Mouse (Mus musculus): Measurements from ENCODE around the gene Kdr.
"Not testable (repeated sequence)": the region's sequence is repeated elsewhere in the genome, so short reads cannot be mapped to it uniquely, and the experiment has no call there.

The Kdr gene

GRCm38 (mm10) chr5:75961741-75962469 is 16.4 kb downstream of the Kdr start:
- no peak for DNase-seq (ENCODE audit: low spot score in 2 of 2)

DNA sequence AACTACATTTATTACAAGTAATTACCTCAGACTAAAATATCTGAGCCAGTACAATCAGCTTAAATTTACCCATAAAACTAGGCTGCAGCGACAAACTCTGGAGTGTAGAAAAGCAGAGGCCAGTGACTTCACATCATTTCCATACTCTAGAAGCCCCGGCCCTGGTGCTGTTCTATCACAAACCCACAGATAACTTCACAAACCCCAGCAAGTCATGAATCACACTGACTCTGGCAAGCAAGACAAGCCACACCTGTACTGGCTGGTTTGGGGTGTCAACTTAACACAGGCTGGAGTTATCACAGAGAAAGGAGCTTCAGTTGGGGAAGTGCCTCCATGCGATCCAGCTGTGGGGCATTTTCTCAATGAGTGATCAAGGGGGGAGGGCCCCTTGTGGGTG is 18.4 kb downstream of the Kdr start:
- no peak for DNase-seq (ENCODE audit: low spot score in 2 of 2)

- DNase-seq (ENCODE audit: low spot score in 2 of 2), result no peak
These were observed 21.7 kb downstream of the Kdr start for GRCm38 (mm10) chr5:75956526-75956925.

GRCm38 (mm10) chr5:75955876-75956275 is 22.4 kb downstream of the Kdr start:
- no peak for DNase-seq (ENCODE audit: low spot score in 2 of 2)

GRCm38 (mm10) chr5:75954778-75955330 is 23.4 kb downstream of the Kdr start:
- no peak for DNase-seq (ENCODE audit: low spot score in 2 of 2)

GRCm38 (mm10) chr5:75954218-75954617 is 24.0 kb downstream of the Kdr start:
- DNase-seq (ENCODE audit: low spot score in 2 of 2), result no peak

DNA sequence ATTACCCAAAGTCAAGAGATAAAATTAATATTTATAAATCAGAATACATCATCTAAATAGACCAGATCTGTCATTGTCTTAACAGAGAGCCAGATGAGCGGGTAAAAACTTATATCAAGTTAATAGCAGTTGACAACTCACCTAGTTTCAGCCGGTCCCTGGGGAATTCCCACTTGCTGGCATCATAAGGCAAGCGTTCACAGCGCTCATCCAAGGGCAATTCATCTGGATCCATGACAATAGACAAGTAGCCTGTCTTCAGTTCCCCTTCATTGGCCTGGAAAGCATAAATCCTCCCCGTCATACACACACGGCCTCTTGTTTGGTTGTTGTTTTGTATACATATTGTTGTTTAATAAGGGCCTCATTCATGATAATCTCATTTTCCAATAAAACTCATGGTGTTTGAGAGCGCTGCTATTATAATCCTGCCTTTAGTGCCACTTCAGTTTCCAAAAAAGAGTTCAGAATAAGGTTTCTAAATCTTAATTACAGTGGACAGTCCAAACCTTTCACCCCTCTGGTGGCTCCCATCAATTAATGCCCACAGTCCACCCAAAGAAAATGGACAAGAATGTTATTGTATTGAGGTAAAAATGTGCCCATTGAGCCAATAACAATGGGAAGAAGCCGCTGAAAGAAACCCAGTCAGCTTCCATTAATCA is 26.0 kb downstream of the Kdr start:
- no peak for DNase-seq (ENCODE audit: low spot score in 2 of 2)

DNA sequence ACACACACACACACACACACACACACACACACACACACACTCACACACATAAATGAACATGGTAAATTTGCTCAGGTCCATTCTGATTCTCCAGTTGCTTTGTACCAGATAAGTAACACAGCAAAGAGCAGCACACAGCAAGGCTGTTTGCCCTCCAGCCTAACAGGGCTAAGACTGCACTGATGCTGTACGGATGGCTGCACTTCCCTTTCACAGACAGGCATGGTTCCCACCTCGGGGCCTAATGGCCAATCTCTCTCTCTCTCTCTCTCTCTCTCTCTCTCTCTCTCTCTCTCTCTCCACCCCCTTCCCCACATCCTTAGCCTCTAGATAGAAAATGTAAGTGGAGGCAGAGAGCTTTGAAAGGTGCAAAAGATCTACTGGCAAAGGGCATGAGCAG is 27.4 kb downstream of the Kdr start:
- no peak for DNase-seq (ENCODE audit: low spot score in 2 of 2)

DNA sequence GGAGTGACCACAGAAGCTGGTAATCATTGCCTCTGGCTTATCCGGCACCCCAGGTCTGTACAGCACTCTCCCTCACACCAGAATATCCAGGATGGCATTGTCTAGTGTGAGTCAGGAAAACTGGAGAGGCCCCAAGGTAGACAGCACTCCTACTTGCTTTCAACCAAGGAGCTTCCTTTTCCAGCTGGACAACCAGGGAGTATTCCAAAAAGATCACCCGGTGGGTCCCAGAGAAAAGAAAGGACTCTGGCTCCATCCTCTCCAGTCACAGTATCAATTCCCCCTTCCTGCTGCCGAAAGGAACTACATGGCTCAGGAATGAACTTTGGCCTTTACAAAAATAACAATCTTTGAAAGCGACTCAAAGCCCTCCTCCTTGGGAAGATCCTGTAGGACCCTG is 32.9 kb downstream of the Kdr start:
- DNase-seq (ENCODE audit: low spot score in 2 of 2), result no peak

DNA sequence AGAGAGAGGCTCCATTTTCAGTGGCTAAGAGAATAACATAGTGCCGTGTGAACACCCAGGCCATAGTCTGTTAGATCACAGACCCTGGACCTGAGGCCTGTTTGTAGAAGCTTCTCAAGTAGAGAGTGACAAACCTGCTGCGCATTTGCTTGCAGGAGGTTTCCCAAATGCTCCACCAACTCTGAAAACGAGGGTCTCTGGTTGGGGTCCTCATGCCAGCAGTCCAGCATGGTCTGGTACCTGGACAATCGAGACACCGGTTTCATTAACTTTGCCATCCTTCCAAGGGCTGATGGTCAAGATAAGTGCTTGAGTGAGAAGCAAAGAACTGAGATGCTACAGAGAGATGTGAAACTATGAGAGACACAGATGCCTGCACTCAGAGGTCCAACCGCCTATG is 35.0 kb downstream of the Kdr start:
- DNase-seq (ENCODE audit: low spot score in 2 of 2), result no peak

DNA sequence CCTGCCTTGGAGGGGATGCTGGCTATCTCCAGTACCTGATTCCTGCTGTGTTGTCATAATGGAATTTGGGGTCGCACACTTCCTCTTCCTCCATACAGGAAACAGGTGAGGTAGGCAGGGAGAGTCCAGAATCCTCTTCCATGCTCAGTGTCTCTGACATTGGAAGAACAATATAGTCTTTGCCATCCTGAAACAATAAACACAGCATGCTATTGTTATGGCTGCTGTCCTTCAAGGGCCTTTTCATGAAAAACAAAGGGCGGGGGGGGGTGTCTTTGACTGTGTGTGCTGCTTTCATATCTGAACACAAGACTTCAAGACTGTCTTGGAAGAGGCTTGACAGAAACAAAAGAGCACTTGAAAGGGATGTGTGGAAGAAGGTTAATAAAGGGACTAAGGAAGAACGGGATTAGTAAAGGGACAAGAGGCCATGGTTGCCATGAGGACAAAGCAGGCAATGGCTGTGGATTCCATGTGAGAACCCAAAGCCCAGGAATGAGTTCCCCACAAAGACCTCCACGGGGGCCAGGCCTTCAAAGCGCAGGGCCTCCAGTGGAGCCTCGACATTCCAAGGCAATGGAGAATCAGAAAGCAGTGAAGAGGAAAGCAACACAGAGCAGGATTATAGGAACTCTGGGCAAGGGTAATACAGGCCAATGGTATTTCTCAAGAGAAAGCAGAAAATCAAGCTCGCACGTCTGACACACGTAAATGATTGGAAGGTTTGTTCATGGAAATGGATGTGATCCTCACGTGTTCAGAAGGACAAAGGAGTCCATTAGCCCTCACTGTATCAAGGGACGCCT is 36.3 kb downstream of the Kdr start:
- no peak for DNase-seq (ENCODE audit: low spot score in 2 of 2)

DNA sequence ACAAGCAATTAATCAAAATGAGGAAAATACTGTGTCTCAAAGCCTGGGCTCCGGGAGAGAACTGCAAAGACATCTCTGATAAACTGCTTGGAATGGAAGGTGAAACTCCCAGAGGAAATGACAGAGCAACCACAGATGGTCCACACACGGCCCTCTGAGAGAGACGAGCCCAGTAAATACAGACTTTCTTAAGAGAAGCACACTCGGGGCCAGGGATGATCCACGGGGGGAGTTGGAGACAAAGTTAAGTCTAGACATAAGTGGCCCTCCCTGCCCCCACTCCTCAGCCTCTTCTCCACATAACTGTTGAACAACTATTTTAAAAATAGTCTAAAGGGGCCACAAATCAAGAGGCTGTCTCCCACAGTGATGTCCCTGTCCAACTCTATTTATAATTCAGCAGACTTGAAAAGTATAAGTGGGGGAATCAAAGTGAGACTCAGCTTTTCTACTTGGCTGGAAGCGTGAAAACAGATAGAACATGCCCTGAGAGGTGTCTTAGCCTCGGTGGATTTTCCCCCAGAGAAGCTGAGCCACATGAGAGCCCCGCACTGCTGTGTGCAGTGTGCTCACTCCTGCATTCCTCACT is 39.0 kb downstream of the Kdr start:
- DNase-seq (ENCODE audit: low spot score in 2 of 2), result no peak

GRCm38 (mm10) chr5:75938012-75938411 is 40.2 kb downstream of the Kdr start:
- DNase-seq (ENCODE audit: low spot score in 2 of 2), result no peak

- no peak for DNase-seq (ENCODE audit: low spot score in 2 of 2)
These were observed 42.0 kb downstream of the Kdr start for GRCm38 (mm10) chr5:75936223-75936622.

DNA sequence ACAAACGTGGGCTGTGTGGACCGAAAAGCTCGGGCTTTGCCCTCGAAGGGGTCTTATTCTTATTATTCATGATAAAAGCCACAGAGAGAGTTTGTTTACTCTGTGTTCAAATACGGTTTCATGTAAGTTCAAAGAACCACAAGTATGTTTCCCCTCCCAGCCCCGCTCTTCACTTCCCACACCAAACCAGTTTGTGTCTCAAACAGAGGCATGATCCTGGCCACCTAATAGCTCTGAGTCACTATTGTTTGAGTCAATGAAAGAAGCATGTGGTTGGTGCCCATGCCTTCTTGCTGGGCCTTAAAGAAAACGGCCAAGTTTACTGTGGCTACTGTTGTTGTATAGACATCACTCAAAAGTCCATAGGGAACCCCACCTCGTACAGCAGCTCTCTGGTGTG is 43.0 kb downstream of the Kdr start:
- DNase-seq (ENCODE audit: low spot score in 2 of 2), result no peak

DNA sequence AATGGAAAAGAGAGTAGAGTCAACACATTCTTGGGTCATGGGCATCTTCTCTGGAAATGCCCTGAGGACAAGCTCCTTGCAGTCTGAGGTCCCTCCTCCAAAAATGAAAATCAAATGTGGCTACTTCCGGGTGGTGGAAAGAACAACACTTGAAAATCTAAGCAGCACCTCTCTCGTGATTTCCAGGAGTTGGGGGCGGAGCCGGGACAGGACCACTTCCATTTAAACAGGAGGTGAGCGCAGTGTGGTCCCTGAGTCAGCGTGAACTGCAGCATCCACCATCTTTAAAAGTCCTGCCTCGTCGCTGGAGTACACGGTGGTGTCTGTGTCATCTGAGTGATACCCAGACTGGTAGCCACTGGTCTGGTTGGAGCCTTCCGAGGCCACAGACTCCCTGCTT is 44.1 kb downstream of the Kdr start:
- DNase-seq (ENCODE audit: low spot score in 2 of 2), result peak in 1 of 2 experiments; percentile 6

DNA sequence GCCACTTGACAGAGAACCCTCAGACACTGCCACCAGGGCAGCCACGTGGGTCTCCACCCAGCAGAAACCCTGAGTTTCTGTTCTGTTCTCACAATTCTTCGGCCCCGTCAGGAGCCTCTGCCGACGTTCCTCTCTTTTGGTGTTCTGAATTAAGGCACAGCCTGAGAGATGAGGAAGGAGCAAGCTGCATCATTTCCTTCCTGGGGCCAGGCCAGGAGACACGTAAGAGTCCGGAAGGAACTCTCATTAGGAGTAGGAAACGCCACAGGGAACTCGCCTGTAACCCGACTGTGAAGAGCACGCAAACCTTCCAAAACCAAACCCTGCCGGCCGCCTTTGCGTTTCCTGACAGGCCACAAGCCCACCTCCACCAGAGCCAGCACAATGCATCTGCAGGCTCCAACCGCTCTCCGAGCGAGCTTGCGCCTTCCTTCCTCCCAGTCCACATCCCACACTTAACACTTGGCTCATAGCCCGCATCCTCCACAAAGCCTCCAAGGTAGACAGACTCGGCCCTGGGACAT is 44.7 kb downstream of the Kdr start:
- DNase-seq (ENCODE audit: low spot score in 2 of 2), result peak in 1 of 2 experiments; percentile 14

DNA sequence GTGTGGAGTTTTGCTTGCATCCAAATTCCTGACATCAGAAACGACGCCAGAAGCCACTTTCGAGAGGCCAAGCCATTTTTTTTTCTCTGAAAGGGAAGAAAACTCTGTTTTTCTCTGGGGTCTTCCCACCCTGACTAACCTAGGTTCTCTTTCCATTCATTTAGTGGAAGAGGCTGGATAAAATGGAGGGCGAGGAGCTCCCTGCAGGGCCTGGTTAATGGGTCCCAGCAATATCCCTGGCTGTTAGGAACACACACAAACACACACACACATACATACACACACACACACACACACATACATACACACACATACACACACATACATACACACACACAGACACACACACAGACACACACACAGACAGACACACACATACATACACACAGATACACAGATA is 46.8 kb downstream of the Kdr start:
- DNase-seq (ENCODE audit: low spot score in 2 of 2), result not testable (repeated sequence)

- no peak for DNase-seq (ENCODE audit: low spot score in 2 of 2)
These were observed 48.3 kb downstream of the Kdr start for GRCm38 (mm10) chr5:75929960-75930359.

DNA sequence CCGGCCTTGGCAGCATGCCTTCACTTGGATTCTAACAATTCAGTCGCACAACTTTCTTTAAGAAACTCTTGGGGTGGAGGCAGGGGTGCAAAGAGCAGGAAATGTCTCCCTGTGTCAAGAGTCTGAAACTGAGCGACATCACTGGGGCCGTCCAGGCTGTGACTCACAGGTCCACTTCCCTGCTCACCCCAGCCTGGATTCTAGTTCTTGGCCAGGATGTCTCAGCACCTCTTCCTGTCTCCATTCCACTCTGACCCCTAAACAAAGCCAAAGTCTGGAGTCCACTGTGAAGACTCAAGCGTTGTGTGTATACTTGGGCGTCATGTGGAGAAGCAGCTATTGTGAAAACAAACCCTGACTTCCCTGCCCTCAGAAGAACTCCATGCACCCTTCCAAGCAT is 55.6 kb downstream of the Kdr start:
- DNase-seq (ENCODE audit: low spot score in 2 of 2), result no peak

- DNase-seq (ENCODE audit: low spot score in 2 of 2), result no peak
These were observed 56.4 kb downstream of the Kdr start for GRCm38 (mm10) chr5:75921730-75922387.

Data from thymus, postnatal 10 days (tissue).